Mouse (Mus musculus) intestine, embryonic 14.5 days (tissue): ENCODE data around the gene Nrg3. TPM values are rescaled to one million over a fixed set of nuclear protein-coding genes. Genes with fewer than 3 reads are reported as not detected.

Experiments used
- ATAC-seq: fragments of 200-750 bp; cut with Nextera tagmentation; replicated peaks from 2 replicates; pipeline ENCODE4 v1.8.0; 2017; ENCODE audit warnings: low read depth, moderate number of reproducible peaks, moderate TSS enrichment, moderate library complexity; ENCODE audit not compliant: low FRiP score, low TSS enrichment
- DNase-seq: peaks from one replicate; pipeline ENCODE4 v3.0.0-alpha.2; 2018; ENCODE audit warnings: low spot score
- H3K27ac ChIP-seq: fragments of 300-500 bp; sonication (generic); 2 replicates; pipeline ENCODE4 v1.5.1; 2014; ENCODE audit warnings: low read depth, mild to moderate bottlenecking, control low read depth
- H3K27me3 ChIP-seq: fragments of 300-500 bp; sonication (generic); replicated peaks from 2 replicates; pipeline ENCODE4 v1.6.1; 2014; ENCODE audit warnings: low read length, control low read depth; ENCODE audit not compliant: control insufficient read depth, insufficient read depth
- H3K36me3 ChIP-seq: fragments of 300-500 bp; sonication (generic); 2 replicates; pipeline ENCODE4 v1.6.1; 2014; ENCODE audit warnings: low read length, control low read depth; ENCODE audit not compliant: control insufficient read depth, insufficient read depth
- H3K4me1 ChIP-seq: fragments of 300-500 bp; sonication (generic); replicated peaks from 2 replicates; pipeline ENCODE4 v1.6.1; 2014; ENCODE audit warnings: low read length, control low read depth, mixed read lengths; ENCODE audit not compliant: control insufficient read depth, insufficient read depth
- H3K4me2 ChIP-seq: fragments of 300-500 bp; sonication (generic); 2 replicates; pipeline ENCODE4 v1.6.1; 2014; ENCODE audit warnings: low read length
- H3K4me3 ChIP-seq: fragments of 300-500 bp; sonication (generic); 2 replicates; pipeline ENCODE4 v1.5.1; 2014; ENCODE audit warnings: low read depth, low read length, control low read depth, mixed read lengths
- H3K9ac ChIP-seq: fragments of 300-500 bp; sonication (generic); 2 replicates; pipeline ENCODE4 v1.6.1; 2014; ENCODE audit warnings: mild to moderate bottlenecking, low read length
- H3K9me3 ChIP-seq: fragments of 300-500 bp; sonication (generic); 2 replicates; pipeline ENCODE4 v1.6.1; 2016; ENCODE audit warnings: low read length, control low read depth; ENCODE audit not compliant: control insufficient read depth
- WGBS: fragments of 180-500 bp; shearing (Covaris S2); extraction: QIAGEN DNeasy Blood & Tissue Kit; methylation state at CpG from one replicate; pipeline ENCODE4 v1.1.7; 2014; 5-methylcytosine and 5-hydroxymethylcytosine counted together
- polyA plus RNA-seq: library from polyadenylated mRNA; unstranded; fragments of >200 nt; fragmentation: Nextera tagmentation; extraction: Ambion mirVana; gene quantifications from 2 replicates; pipeline ENCODE4 v1.2.1, GENCODE M21; 2014

Gene Nrg3
- polyA plus RNA-seq, 1 experiment from 2014 or later = 0.88 TPM

DNA sequence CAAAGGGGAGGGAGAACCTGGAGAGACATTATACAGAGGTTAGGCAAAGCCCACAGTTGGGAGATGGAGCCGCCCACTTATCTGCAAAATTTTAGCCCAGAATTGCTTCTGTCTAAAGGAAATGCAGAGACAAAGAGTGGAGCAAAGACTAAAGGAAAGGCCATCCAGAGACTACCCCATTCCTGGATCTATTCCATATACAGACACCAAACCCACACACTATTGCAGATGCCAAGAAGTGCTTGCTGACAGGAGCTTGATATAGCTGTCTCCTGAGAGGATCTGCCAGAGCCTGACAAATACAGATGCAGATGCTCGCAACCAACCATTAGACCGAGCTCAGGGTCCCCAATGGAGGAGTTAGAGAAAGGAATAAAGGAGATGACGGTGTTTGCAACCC, 637.9 kb downstream of the Nrg3 start:
- Histone ChIP-seq H3K4me3 (no peak overlapping the region), H3K27me3 (no peaks in the 10 kb centered on the region), H3K9ac (no peak overlapping the region), H3K9me3 (no peaks in the 10 kb centered on the region), H3K4me1 (no peaks in the 10 kb centered on the region), H3K27ac (no peak overlapping the region), H3K36me3 (no peaks in the 10 kb centered on the region), H3K4me2 (no peak overlapping the region)
- DNase-seq (no peak), ATAC-seq (no peak)
- WGBS = 89% methylated on average over 4 of the region's 4 CpGs

DNA sequence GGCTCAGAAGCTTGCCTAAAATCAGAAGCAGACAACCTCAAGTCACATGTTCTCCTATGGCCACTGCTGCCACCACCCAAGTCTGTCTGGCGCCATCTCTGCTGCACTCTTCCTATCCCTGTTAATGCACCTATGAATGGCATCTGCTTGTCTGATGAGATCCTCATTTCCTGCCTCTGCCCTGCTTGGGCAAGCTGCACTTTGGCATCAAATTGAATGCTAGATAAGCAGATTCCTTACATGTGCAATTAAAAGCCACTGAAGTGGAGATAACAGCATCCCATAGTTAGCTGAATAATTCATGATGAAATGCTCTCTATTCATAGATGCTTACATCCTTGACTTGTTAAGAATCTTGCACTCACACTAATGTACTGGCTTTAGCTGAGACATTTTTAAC, 648.0 kb downstream of the Nrg3 start:
- ATAC-seq (no peak), DNase-seq (no peak)
- WGBS = 86% methylated on average over 1 of the region's 1 CpGs
- Histone ChIP-seq H3K4me1 (no peaks in the 10 kb centered on the region), H3K4me3 (no peak overlapping the region), H3K9me3 (no peaks in the 10 kb centered on the region), H3K36me3 (no peaks in the 10 kb centered on the region), H3K9ac (no peak overlapping the region), H3K4me2 (no peak overlapping the region), H3K27me3 (no peaks in the 10 kb centered on the region), H3K27ac (no peak overlapping the region)

DNA sequence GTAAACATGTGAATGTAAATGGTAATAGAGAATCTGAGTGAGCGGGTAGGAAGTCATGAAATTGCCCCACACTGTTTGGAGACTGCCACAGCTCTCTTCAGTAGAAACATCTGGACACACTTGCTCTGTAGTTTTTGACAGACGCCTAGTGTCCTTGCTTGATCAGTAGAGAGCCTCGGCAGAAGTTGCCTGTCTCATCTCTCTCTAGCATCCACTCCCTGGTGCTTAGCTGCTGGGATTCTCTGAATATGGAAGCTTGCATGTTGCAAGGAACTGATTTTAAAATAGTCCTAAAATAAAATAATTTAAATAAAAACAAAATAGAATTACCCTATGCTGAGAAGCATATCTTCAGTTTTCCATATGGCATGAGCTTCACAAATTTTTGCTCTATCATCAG, 675.9 kb downstream of the Nrg3 start:
- DNase-seq (no peak), ATAC-seq (no peak)
- H3K36me3 ChIP-seq = no peaks in the 10 kb centered on the region
- H3K4me3 ChIP-seq = no peak overlapping the region
- H3K9me3 ChIP-seq = no peaks in the 10 kb centered on the region
- no peaks in the 10 kb centered on the region for H3K27me3 ChIP-seq
- WGBS = 81% methylated on average over 3 of the region's 3 CpGs
- H3K27ac ChIP-seq = no peak overlapping the region
- no peak overlapping the region for H3K9ac ChIP-seq
- H3K4me2 ChIP-seq = no peak overlapping the region
- no peaks in the 10 kb centered on the region for H3K4me1 ChIP-seq

DNA sequence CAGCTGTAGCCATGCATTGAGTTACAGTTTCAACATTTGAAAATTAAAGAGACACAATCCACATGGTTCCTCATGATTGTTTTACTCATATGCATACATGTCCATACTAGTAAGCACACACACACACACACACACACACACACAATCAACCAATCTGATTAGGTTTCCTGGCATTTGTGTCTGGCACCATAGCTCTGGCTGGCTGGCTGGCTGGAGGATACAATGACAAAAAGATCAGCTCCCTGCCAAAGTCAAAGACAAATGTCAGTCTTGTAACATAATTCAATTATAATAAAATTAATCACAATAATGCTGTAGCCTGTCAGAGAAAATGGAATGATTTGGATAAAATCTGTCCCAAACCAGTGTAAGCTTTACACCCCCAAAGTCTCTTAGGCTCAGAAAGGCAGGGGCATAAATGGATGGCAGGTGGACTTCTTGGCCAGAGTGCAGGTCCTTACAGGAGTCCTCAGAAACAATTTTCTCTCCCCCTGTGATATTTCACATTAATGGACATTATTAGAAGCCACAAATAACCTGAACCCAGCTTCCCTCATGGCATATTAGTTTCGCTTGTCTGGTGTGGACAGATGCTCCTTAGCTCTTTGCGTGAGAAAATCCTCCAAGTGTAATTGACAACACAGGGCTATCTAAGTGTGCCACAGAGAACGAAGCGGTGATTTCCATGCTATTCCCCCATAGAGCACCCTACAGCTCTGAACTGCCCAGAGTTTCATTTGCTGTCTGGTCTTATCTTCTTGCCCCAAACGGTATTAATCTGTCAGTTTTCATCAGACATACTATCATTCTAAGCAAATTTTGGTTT, 697.4 kb downstream of the Nrg3 start:
- H3K27me3 ChIP-seq = no peaks in the 10 kb centered on the region
- H3K4me1 ChIP-seq = no peaks in the 10 kb centered on the region
- DNase-seq (no peak), ATAC-seq (no peak)
- no peak overlapping the region for H3K4me3 ChIP-seq
- no peaks in the 10 kb centered on the region for H3K9me3 ChIP-seq
- WGBS = 85% methylated on average over 5 of the region's 5 CpGs
- no peak overlapping the region for H3K9ac ChIP-seq
- no peaks in the 10 kb centered on the region for H3K36me3 ChIP-seq
- H3K4me2 ChIP-seq = no peak overlapping the region
- H3K27ac ChIP-seq = no peak overlapping the region

DNA sequence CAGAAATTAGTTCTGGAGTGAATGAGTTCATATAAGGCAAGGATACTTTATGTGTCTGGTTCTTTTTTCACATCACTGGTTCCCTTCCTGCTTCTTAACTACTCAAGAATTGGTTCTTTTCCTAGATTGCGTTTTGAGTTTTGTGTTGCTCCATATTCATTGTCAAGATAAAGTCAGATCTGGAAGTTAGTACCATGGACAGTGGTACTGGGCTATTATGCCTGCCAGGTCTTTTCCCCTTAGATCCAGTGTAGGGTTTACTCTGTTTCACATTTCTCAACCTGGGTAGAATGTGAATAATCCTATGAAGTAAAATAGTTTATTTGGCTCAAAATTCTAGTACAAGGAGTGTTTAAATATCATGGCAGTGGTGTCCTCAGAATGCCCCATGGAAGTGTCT, 698.1 kb downstream of the Nrg3 start:
- no peaks in the 10 kb centered on the region for H3K4me1 ChIP-seq
- no peak overlapping the region for H3K4me3 ChIP-seq
- H3K9me3 ChIP-seq = no peaks in the 10 kb centered on the region
- DNase-seq = no peak
- 67% methylated on average over 1 of the region's 1 CpGs for WGBS
- no peak overlapping the region for H3K27ac ChIP-seq
- no peaks in the 10 kb centered on the region for H3K27me3 ChIP-seq
- no peak for ATAC-seq
- H3K4me2 ChIP-seq = no peak overlapping the region
- no peaks in the 10 kb centered on the region for H3K36me3 ChIP-seq
- H3K9ac ChIP-seq = no peak overlapping the region

DNA sequence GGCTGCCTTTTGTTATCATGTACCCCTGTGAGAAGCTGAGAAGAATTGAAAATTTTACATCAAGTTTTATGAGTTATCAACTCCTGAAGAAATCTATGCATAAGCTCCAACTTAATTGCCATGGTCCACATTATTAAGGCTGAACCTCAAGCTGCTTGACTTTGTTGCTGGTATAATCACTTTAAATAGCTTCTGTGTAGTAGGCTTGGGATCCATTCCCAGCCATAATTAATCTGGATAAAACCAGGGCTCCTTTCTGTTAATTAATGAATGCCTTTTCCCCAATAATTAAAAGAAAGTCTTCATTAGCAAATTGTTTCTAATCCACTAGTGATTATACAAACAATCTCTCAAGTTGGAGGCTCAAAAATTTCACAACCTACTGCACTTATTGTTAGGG, 742.4 kb downstream of the Nrg3 start:
- no peak for DNase-seq
- Histone ChIP-seq H3K27me3 (no peaks in the 10 kb centered on the region), H3K4me3 (no peak overlapping the region), H3K27ac (no peak overlapping the region), H3K4me2 (no peak overlapping the region), H3K9me3 (no peaks in the 10 kb centered on the region), H3K4me1 (no peaks in the 10 kb centered on the region), H3K36me3 (no peaks in the 10 kb centered on the region), H3K9ac (no peak overlapping the region)
- no peak for ATAC-seq

DNA sequence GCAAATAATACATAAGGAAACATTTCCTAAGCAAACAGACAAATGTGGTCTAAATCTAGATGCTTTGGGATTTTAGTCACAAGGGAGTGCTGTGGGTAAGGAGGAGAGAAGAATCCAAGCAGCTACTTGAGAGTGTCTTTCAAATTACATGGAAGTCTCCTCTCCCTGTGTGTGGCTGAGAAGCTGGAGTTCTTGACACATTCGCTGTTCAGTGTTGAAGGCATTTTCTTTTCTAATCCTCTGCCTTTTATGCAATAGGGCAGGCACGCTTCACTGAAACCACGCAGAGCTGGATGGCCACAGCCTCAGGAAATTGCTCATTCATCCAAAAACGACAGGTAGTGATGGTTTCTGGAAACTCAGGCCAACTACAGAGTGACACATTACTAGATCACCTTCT, 769.0 kb downstream of the Nrg3 start:
- Histone ChIP-seq H3K4me2 (no peak overlapping the region), H3K9me3 (no peaks in the 10 kb centered on the region), H3K4me3 (no peak overlapping the region), H3K27ac (no peak overlapping the region), H3K36me3 (no peaks in the 10 kb centered on the region), H3K9ac (no peak overlapping the region), H3K4me1 (no peaks in the 10 kb centered on the region), H3K27me3 (no peaks in the 10 kb centered on the region)
- 57% methylated on average over 4 of the region's 4 CpGs for WGBS
- DNase-seq (no peak), ATAC-seq (no peak)

DNA sequence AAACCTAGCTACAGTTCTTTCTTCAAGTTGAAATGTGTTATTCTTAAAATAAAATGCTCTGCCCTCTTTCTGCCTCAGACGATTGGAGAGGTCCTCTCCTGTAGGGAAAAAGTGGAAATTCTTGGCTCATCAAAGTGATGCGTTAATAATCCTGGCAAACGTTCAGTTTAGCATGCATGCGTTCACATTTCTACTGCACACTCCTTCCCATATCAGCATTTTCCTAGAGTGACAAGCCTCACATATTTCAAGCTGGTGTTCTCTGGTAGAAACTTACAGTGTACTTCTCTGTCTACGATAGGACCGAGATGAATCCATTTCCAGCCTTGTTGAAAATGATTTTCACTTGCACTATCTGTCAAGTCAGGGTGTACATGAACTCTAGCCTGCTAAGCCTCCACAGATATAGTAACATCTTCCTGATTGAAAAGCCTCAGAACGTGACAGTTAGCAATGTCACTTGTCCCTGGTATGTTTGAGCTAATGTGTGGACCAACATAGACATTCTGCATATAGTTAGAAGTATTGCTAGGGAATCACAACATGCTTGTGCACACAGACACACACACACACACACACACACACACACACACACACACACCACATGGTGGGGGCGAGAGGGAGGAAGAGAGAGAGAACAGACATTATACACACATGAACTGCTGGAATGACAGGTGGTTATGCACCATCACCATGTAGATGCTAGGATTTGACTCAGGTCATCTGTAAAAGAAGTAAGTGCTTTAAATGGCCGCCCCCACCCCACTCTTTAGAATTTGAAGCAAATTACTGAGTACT, 770.1 kb downstream of the Nrg3 start:
- 77% methylated on average over 9 of the region's 9 CpGs for WGBS
- no peak overlapping the region for H3K4me2 ChIP-seq
- ATAC-seq (no peak), DNase-seq (no peak)
- H3K27ac ChIP-seq = no peak overlapping the region
- H3K4me3 ChIP-seq = no peak overlapping the region
- H3K9me3 ChIP-seq = no peaks in the 10 kb centered on the region
- no peaks in the 10 kb centered on the region for H3K36me3 ChIP-seq
- H3K9ac ChIP-seq = no peak overlapping the region
- H3K27me3 ChIP-seq = no peaks in the 10 kb centered on the region
- H3K4me1 ChIP-seq = no peaks in the 10 kb centered on the region

DNA sequence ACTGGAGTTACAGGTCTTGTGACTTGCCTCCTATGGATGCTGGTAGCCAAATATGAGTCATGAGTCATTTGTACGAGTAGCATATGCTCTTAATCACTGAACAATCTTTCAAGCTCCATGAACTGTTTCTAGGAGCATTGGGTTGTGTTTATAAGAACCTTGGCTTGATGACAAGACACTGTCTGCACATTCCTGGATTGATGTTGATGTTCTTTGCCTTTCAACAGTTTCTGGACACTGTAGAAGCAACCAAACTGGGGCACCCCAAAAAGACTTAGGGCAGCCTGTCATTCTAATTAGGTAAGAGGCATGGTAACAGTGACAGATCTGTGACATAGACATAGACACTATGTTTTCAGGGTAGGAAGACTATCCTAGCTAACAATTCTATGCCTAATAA, 771.5 kb downstream of the Nrg3 start:
- no peaks in the 10 kb centered on the region for H3K9me3 ChIP-seq
- ATAC-seq = no peak
- H3K27ac ChIP-seq = no peak overlapping the region
- no peak overlapping the region for H3K9ac ChIP-seq
- H3K4me1 ChIP-seq = no peaks in the 10 kb centered on the region
- no peaks in the 10 kb centered on the region for H3K27me3 ChIP-seq
- 30% methylated on average over 1 of the region's 1 CpGs for WGBS
- no peaks in the 10 kb centered on the region for H3K36me3 ChIP-seq
- no peak overlapping the region for H3K4me2 ChIP-seq
- DNase-seq = no peak
- no peak overlapping the region for H3K4me3 ChIP-seq
